13 mouse cellular contexts compared by ENCODE assay signal in genomic region chr17:31727230-31727629, GRCm38 (mm10). TPM values are rescaled to one million over a fixed set of nuclear protein-coding genes. Genes with fewer than 3 reads are reported as not detected.
A peak's percentile ranks its signal among the peaks of the same experiment; 100 is the strongest.
DNase-seq lines count a peak whose midpoint lies in the region; ATAC-seq and TF ChIP-seq lines count a peak whose summit lies in the region.
"Had no signal": no experiment of that assay in that cellular context is flagged by ENCODE, and none has a peak within 500 bp of the region (broad histone marks: within the 10 kb centered on the region; RNA-seq: fewer than 3 reads in every experiment).

No protein-coding gene starts in this region.

- no peak overlapping the region for H3K4me2 ChIP-seq in forebrain, postnatal 0 days (ENCODE audit: low read depth)
- H3K4me2 ChIP-seq in forebrain, embryonic 13.5 days, result no peak overlapping the region
- no peak overlapping the region for H3K4me2 ChIP-seq in lung, embryonic 16.5 days (ENCODE audit: low read depth, low read length)
- H3K4me2 ChIP-seq: limb, embryonic 13.5 days; neural tube, embryonic 15.5 days had no signal

- no peak overlapping the region for H3K4me3 ChIP-seq in forebrain, postnatal 0 days (ENCODE audit: low read depth, low read length)
- H3K4me3 ChIP-seq in forebrain, embryonic 13.5 days, result no peak overlapping the region
- H3K4me3 ChIP-seq in lung, embryonic 16.5 days (ENCODE audit: low read length), result no peak overlapping the region
- H3K4me3 ChIP-seq: erythroblast, embryonic 14.5 days; limb, embryonic 13.5 days; neural tube, embryonic 15.5 days had no signal

- H3K9me3 ChIP-seq in forebrain, postnatal 0 days (ENCODE audit: low read length), result no peaks in the 10 kb centered on the region
- H3K9me3 ChIP-seq in forebrain, embryonic 13.5 days (replicated peaks), result no peaks in the 10 kb centered on the region
- no peaks in the 10 kb centered on the region for H3K9me3 ChIP-seq in lung, embryonic 16.5 days (ENCODE audit: control insufficient read depth, low read length)
- H3K9me3 ChIP-seq: limb, embryonic 13.5 days; neural tube, embryonic 15.5 days had no signal

- no peaks in the 10 kb centered on the region for H3K27me3 ChIP-seq in forebrain, postnatal 0 days (ENCODE audit: insufficient read depth, low read length)
- H3K27me3 ChIP-seq in forebrain, embryonic 13.5 days, result no peaks in the 10 kb centered on the region
- no peaks in the 10 kb centered on the region for H3K27me3 ChIP-seq in lung, embryonic 16.5 days (ENCODE audit: control insufficient read depth, insufficient read depth, low read depth, low read length)
- H3K27me3 ChIP-seq: limb, embryonic 13.5 days; neural tube, embryonic 15.5 days had no signal

- intact Hi-C loops in left cerebral cortex, postnatal 14 days (cut with DNase I), result no loop called here
- intact Hi-C loops in left cerebral cortex, postnatal 36 days (cut with DNase I), result no loop called here

- no peaks in the 10 kb centered on the region for H3K36me3 ChIP-seq in forebrain, postnatal 0 days (ENCODE audit: insufficient read depth)
- no peaks in the 10 kb centered on the region for H3K36me3 ChIP-seq in forebrain, embryonic 13.5 days (ENCODE audit: poor library complexity, severe bottlenecking)
- H3K36me3 ChIP-seq in lung, embryonic 16.5 days (ENCODE audit: control insufficient read depth, insufficient read depth, low read length), result no peaks in the 10 kb centered on the region
- H3K36me3 ChIP-seq: limb, embryonic 13.5 days; neural tube, embryonic 15.5 days had no signal

- H3K27ac ChIP-seq in forebrain, postnatal 0 days (ENCODE audit: low read depth, low read length), result 0 out of 2 replicates have a peak overlapping the region, but pooled peaks have one; percentile 1
- H3K27ac ChIP-seq in forebrain, embryonic 13.5 days, result no peak overlapping the region
- H3K27ac ChIP-seq in lung, embryonic 16.5 days (ENCODE audit: low read length), result peak overlapping the region; percentile 1; the same call in 1 of the 2 replicates
- H3K27ac ChIP-seq: limb, embryonic 13.5 days; neural tube, embryonic 15.5 days had no signal

- no peak overlapping the region for H3K9ac ChIP-seq in forebrain, postnatal 0 days
- H3K9ac ChIP-seq in forebrain, embryonic 13.5 days, result no peak overlapping the region
- no peak overlapping the region for H3K9ac ChIP-seq in lung, embryonic 16.5 days (ENCODE audit: low read length)
- H3K9ac ChIP-seq: limb, embryonic 13.5 days; neural tube, embryonic 15.5 days had no signal

- TF ChIP-seq CTCF in forebrain, postnatal 0 days (IDR thresholded peaks at IDR 0.05; ENCODE audit: low read depth), result no peak

- ATAC-seq in forebrain, postnatal 0 days, result no peak
- no peak for ATAC-seq in forebrain, embryonic 13.5 days
- no peak for ATAC-seq in lung, embryonic 16.5 days (ENCODE audit: low read depth)
- no peak for ATAC-seq in granulocyte monocyte progenitor cell, adult 5-6 weeks (replicated peaks; ENCODE audit: poor library complexity, severe bottlenecking)
- ATAC-seq in megakaryocyte progenitor cell, adult 5-6 weeks (replicated peaks; ENCODE audit: poor library complexity), result no peak

- DNase-seq in forebrain, postnatal 0 days, result no peak
- DNase-seq in left cerebral cortex, postnatal 14 days (ENCODE audit: low spot score in 2 of 2), result peak; percentile 22 to 34
- no peak for DNase-seq in left cerebral cortex, postnatal 36 days (ENCODE audit: low spot score in 2 of 2)
- peak; percentile 67 for DNase-seq in adrenal gland, postnatal 10 days

- WGBS in forebrain, postnatal 0 days, result 37% methylated on average over 4 of the region's 4 CpGs
- 71% methylated on average over 4 of the region's 4 CpGs for WGBS in forebrain, embryonic 13.5 days
- WGBS in lung, embryonic 16.5 days, result 60% methylated on average over 4 of the region's 4 CpGs

- H3K4me1 ChIP-seq in forebrain, postnatal 0 days (ENCODE audit: insufficient read depth), result no peaks in the 10 kb centered on the region
- peaks cover 20% of the 10 kb centered on the region for H3K4me1 ChIP-seq in forebrain, embryonic 13.5 days
- peaks cover 16% of the 10 kb centered on the region for H3K4me1 ChIP-seq in lung, embryonic 16.5 days (replicated peaks; ENCODE audit: control insufficient read depth, insufficient read depth, low read length)

RNA-seq across cellular contexts. Expression of gene Cryaa, which starts 49.6 kb away (rescaled TPM):
- total RNA-seq in forebrain, postnatal 0 days (2014; rRNA removed), result not detected in 2 replicates
- 0.28 TPM in 1 of 2 replicates, not detected in the other for polyA plus RNA-seq in forebrain, postnatal 0 days (2015; fragmentation: Nextera tagmentation; extraction: Ambion mirVana)
- polyA plus RNA-seq in forebrain, embryonic 13.5 days (2015; fragmentation: Nextera tagmentation; extraction: Ambion mirVana), result not detected in 2 replicates
- under 1 TPM; 0.37 to 0.61 TPM for total RNA-seq in left cerebral cortex, postnatal 14 days (2021)
- not detected for total RNA-seq in left cerebral cortex, postnatal 36 days (2021)
- not detected for total RNA-seq in adrenal gland, postnatal 10 days (2021)
- 0.36 and 0.44 TPM in 2 replicates for polyA plus RNA-seq in lung, embryonic 16.5 days (2015; fragmentation: Nextera tagmentation; extraction: Ambion mirVana)
- not detected in 2 replicates for total RNA-seq in granulocyte monocyte progenitor cell, adult 5-6 weeks (2014; fragmentation: Nextera tagmentation)
- not detected in 2 replicates for total RNA-seq in granulocyte monocyte progenitor cell, adult 5-6 weeks (2017)
- not detected in 2 replicates for total RNA-seq in megakaryocyte progenitor cell, adult 5-6 weeks (2015)
- total RNA-seq in megakaryocyte progenitor cell, adult 5-6 weeks (2017), result not detected in 2 replicates
- total RNA-seq: layer of hippocampus, adult 18-20 months had no signal
- polyA plus RNA-seq: erythroblast, embryonic 14.5 days; limb, embryonic 13.5 days; stomach, embryonic 14.5 days had no signal

Comparison
In these comparisons a context has a peak if more than half of its experiments do, and no peak if none do; other contexts are left out.
1. DNase-seq: peak in left cerebral cortex, postnatal 14 days (2 of 2) and adrenal gland, postnatal 10 days (single experiment); none in forebrain, postnatal 0 days (single experiment) and left cerebral cortex, postnatal 36 days (0 of 2).